Mouse (Mus musculus) adipose tissue, adult 10 weeks (tissue): Measurements from ENCODE around the gene Arhgap24. TPM values are rescaled to one million over a fixed set of nuclear protein-coding genes. Genes with fewer than 3 reads are reported as not detected.

Experiments used
- polyA plus RNA-seq: library from polyadenylated mRNA; stranded (reverse); fragments of 350-450 nt; fragmentation: Illumina TruSeq; extraction: RNeasy Lipid Tissue Mini Kit (QIAGEN cat#74804); gene quantifications from one replicate; pipeline ENCODE4 v1.2.3, GENCODE M21; 2014; ENCODE audit warnings: low read depth, low replicate concordance

Arhgap24 gene
- polyA plus RNA-seq, result 13.6 TPM

GRCm38 (mm10) chr5:102481215-102482211, at the start of gene Arhgap24:
Arhgap24 (plus strand) TSS chr5:102481391.

